Mouse (Mus musculus) kidney, adult 9 months (tissue): ENCODE results near the gene Ddx42.
A peak's percentile ranks its signal among the peaks of the same experiment; 100 is the strongest.
"Not testable (repeated sequence)": the region's sequence is repeated elsewhere in the genome, so short reads cannot be mapped to it uniquely, and the experiment has no call there.

Experiments
- DNase-seq: peaks from one replicate; pipeline ENCODE4 v3.0.0; 2022

Ddx42 gene

DNA sequence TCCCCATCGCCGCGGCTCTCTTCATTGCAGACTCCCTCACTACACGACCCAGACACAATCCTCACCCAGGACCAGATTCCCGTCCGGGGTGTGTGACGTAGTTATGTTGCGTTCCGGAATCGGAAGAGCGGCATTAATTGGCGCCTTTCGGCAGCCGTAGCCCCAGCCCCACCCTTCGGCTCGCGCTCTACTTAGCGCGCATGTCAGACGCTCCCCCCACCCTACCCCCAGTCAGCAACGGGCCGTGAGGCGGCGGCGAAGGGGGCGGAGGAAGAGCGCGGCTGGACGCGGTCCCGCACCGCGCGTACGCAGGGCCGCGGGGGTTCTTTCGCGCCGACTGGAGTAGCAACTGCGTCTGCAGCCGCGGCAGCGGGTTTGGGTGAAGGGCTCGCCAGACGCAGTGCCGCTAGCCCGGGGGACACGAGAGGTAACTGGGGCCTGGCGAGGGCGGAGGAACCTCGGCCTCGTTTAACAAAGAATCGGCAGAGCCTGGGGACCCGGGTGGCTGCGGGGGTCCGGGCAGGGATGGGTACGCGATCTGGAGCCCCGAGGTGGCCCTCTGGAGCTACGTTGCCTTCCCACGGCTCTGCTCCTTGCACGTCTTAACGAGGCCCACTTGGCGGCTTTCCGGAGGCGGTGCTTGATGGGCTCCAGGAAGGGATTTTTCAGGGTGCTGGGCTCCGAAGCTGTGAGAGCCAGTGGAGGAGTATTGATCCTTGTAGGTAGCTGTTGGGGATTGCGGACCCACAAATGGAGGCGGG is at the start of gene Ddx42:
Ddx42 (plus strand) TSS at position 197 of the 761 bp plus-strand sequence.
- peak; percentile 93 for DNase-seq

GRCm38 (mm10) chr11:106167435-106167834 is 49.3 kb upstream of the Ddx42 start:
- DNase-seq = no peak

DNA sequence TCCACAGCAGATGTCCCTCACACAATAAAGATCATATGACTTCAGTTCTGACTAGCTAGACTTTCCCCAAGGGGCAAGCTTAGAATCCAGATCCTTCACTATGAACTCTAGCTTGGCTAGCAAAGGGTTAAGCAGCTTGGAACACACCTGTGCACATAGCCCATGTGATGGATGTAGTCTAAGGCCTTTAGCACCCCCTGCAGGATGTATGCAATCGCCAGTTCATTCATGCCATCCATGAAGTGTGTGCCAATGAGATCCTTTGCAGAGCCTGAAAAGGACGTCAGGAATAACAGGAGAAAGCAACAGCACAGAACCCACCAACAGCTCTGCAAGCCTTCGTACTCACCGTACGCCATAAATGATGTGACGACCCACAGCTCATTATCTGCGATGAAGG is 45.9 kb upstream of the Ddx42 start:
- DNase-seq = no peak

DNA sequence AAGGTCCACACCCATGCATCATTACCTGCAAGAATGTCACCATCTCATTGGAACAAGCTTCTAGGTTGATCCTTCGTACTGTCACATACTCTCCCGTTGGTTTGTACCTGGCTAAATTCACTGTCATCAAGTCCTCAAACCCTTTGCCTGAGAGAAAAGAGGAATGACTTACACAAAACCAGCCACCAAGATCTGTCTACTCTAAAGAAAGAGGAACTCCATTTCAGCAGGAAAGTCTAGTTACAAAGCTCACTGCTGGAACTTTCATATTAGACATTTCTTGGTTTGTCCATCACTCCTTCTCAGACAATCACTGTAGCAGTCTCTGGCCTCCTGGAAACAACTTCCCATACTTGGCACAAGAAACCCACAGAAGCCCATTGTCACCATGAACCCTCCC is 43.5 kb upstream of the Ddx42 start:
- no peak for DNase-seq

DNA sequence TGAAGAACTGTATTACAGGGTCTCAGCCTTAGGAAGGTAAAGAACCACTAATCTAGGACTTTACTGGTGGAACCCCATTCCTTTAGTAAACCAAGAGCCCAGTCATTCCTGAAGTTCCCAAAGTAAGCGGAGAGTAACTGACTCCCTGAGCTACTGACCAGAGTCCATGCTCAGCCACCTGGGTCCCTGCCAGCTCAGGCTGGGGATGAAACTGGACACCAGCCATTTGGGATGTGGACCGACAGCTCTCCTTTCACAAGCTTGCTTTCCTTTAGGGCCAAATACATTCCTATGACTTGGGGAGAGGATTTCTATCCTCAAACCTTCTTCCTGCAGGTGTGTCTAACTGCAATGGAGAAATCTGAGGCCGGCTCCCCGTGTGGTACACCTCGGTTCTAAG is 42.4 kb upstream of the Ddx42 start:
- peak; percentile 77 for DNase-seq

DNA sequence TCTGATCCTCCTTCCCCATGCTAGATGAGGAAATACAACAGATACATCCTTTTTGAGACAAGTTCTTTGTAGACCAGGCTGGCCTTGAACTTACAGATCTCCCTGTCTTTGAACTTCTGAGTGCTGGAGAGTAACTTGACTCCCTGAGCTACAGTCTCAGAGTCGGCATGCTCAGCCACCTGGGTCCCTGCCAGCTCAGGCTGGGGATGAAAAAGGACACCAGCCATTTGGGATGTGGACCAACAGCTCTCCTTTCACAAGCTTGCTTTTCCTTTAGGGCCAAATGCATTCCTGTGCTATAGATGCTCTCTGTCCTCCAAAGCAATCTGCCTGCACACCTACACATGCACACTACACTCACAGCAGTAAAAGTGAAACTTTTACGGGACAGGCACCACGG is 41.6 kb upstream of the Ddx42 start:
- DNase-seq = no peak

GRCm38 (mm10) chr11:106176372-106176771 is 40.4 kb upstream of the Ddx42 start:
- DNase-seq = no peak

GRCm38 (mm10) chr11:106178036-106178782 is 38.5 kb upstream of the Ddx42 start:
- DNase-seq = no peak

DNA sequence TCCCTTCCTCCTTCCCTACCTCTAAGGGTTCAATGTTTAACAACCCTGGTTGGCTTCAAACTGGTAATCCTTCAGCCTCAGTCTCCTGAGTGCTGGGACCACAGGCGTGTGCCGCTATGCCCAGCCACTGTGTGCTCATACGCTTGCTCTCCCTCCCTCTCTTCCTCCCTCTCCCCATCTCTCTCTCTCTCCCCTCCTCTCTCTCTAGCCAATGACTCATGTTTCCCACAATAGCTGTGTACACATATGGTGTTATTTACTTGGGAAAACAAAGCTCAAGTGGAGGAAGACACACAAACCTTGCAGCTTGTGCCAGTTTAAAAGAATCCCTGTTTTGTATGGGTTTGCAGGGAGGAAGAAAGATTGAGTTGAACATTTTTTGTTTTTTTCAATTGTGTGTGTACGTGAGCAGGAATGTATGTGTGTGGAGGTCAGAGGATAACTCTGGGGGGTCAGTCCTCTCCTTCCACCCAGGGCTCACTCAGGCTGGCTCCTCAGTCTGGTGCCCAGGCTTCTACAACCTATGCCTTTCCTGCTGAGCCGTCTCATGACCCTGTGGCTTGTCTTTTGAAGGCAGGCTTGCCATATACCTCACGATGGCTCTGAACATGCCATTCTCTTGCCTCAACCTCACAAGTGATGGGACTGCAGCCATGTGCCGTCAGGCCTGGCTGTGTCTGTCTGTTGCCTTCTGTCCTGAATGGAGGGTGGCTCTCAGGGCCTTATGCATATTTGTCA is 36.8 kb upstream of the Ddx42 start:
- DNase-seq = no peak

- DNase-seq = no peak
These were observed 36.3 kb upstream of the Ddx42 start for GRCm38 (mm10) chr11:106180449-106180801.

DNA sequence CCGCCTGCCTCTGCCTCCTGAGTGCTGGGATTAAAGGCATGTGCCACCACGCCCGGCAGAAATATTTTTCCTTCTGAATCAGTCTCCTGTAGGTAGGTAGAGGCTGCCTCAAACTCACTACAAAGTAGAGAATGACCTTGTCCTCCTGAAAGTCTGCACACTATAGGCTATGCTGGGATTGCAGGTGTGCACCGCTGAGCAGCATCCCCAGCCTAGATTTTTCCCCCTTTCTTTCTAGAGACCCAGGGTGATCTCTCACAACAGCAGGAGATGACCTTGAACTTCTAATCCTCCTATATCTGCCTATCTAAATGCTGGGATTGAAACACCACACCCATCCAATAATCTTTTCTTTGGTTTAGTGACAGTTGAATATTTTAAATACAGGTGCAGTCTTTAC is 29.4 kb upstream of the Ddx42 start:
- DNase-seq = no peak

DNA sequence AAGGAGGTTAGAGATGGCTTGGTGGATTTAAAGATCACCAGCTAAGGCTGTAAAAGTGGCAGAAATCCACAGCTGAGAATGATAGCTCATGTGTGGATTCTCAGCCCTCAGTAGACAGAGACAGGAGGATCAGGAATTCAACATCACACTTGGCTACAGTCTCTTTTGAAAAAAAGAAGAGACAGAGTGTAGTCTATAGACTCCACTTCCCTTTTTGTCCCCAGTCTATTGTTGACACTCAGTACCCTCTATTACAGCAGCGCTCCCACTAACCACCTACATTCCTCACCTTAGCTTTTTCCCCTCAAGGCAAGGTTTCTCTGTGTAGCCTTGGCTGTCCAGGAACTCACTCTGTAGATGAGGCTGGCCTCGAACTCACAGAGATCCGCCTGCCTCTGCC is 25.0 kb upstream of the Ddx42 start:
- DNase-seq = no peak

DNA sequence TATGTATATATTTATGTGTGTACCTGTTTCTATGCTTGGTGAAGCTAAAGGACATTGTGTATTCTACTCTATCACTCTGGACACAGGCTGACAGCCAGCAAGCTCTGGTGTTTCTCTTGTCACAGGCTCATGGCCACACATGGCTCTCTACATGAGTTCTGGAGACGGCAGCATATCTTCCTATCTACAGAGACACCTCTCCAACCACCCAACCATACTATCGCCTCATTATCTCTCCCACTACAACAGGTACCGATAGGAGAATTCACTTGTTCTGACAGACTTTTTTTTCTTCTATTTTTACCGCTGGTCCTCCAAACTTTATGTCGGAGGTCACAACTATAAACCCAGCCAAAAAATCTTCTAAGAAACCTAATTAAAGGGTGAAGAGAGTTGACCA is 24.5 kb upstream of the Ddx42 start:
- no peak for DNase-seq

- peak; percentile 72 for DNase-seq
These were observed 23.9 kb upstream of the Ddx42 start for GRCm38 (mm10) chr11:106192657-106193370.

GRCm38 (mm10) chr11:106193371-106194154 is 23.2 kb upstream of the Ddx42 start:
- DNase-seq = peak; percentile 97

DNA sequence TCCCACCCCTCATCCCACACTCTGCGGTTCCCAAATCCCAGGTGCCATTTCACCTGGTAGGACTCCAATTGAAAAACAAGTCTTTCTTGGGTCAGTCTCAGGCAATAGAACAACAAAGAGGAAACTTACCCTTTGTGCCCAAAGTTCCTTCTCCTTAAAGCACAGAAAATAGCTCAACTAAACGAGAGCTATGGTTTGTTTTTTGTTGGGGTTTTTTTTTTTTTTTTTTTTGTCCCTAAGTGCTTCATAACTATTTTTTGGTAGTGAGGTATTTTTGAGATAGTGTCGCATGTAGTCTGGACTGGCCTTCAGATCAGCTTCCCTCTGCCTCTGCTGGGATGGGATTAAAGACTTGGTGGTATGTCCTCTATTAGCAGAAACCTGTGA is 22.6 kb upstream of the Ddx42 start:
- DNase-seq = no peak

- no peak for DNase-seq
These were observed 21.8 kb upstream of the Ddx42 start for GRCm38 (mm10) chr11:106194891-106195290.

- no peak for DNase-seq
These were observed 21.4 kb upstream of the Ddx42 start for GRCm38 (mm10) chr11:106195341-106195740.

DNA sequence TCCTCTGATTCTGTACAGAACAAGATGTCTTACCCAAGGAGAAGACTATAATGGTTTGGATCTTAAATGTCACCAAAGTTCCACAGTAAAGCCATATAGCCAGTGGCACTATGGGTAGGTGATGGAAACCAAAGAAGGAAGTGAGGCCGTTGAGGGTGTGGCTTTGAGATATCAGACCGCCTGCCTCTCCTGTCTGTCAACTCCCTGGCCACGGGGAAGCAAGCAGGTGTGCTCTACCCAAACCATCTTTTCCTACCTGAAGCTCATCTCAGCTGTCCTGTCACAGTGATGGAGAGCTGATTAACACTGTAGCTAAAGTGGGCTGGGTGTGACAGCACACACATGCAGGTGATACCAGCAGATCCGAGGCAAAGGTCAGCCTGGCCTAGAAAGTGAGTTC is 18.4 kb upstream of the Ddx42 start:
- no peak for DNase-seq

DNA sequence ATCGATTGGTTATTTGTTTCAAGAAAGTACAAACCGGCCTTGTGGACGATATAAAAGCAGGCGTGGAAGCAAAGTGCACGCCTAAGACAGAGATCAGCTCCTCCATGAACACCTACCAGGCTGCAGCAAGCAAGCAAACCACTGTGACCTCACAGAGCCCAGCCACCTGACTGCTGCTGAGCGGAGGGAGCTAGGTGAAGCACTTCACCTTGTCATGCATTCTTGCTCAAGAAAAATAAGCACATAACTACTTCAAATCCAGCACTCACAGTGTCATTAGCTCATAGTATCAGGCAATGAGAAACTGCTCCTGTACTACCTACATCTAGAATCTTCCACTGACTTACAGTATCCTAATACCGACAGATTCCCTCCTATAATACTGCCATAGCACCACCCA is 16.7 kb upstream of the Ddx42 start:
- not testable (repeated sequence) for DNase-seq

- DNase-seq = no peak
These were observed 16.0 kb upstream of the Ddx42 start for GRCm38 (mm10) chr11:106200756-106201155.
